Mouse (Mus musculus) limb, embryonic 14.5 days (tissue): ENCODE results near the gene Tex11. TPM values are rescaled to one million over a fixed set of nuclear protein-coding genes. Genes with fewer than 3 reads are reported as not detected.

Source experiments
- ATAC-seq: fragments of 200-750 bp; cut with Nextera tagmentation; 2 replicates; pipeline ENCODE4 v1.8.0; 2017; ENCODE audit warnings: low read depth, moderate number of reproducible peaks, moderate TSS enrichment; ENCODE audit not compliant: low FRiP score
- DNase-seq: peaks from one replicate; pipeline ENCODE4 v3.0.0-alpha.2; 2015; ENCODE audit warnings: low spot score
- H3K27ac ChIP-seq: fragments of 300-500 bp; sonication (generic); replicated peaks from 2 replicates; pipeline ENCODE4 v1.5.1; 2014; ENCODE audit warnings: low read depth, mild to moderate bottlenecking, low read length, moderate library complexity, mixed read lengths
- H3K27me3 ChIP-seq: fragments of 300-500 bp; sonication (generic); 2 replicates; pipeline ENCODE4 v1.6.1; 2014; ENCODE audit warnings: low read length, mixed read lengths; ENCODE audit not compliant: control insufficient read depth, insufficient read depth
- H3K36me3 ChIP-seq: fragments of 300-500 bp; sonication (generic); 2 replicates; pipeline ENCODE4 v1.6.1; 2014; ENCODE audit warnings: mild to moderate bottlenecking, low read length, moderate library complexity, mixed read lengths; ENCODE audit not compliant: control insufficient read depth, insufficient read depth
- H3K4me1 ChIP-seq: fragments of 300-500 bp; sonication (generic); 2 replicates; pipeline ENCODE4 v1.6.1; 2014; ENCODE audit warnings: antibody characterized with exemption, low read length, mixed read lengths; ENCODE audit not compliant: control insufficient read depth, insufficient read depth
- H3K4me2 ChIP-seq: fragments of 300-500 bp; sonication (generic); replicated peaks from 2 replicates; pipeline ENCODE4 v1.6.1; 2014; ENCODE audit warnings: low read depth, mild to moderate bottlenecking, low read length, moderate library complexity; ENCODE audit not compliant: severe bottlenecking
- H3K4me3 ChIP-seq: fragments of 300-500 bp; sonication (generic); replicated peaks from 2 replicates; pipeline ENCODE4 v1.5.1; 2014; ENCODE audit warnings: low read length
- H3K9ac ChIP-seq: fragments of 300-500 bp; sonication (generic); 2 replicates; pipeline ENCODE4 v1.6.1; 2014; ENCODE audit warnings: mild to moderate bottlenecking, low read depth, low read length, moderate library complexity; ENCODE audit not compliant: severe bottlenecking
- H3K9me3 ChIP-seq: fragments of 300-500 bp; sonication (generic); 2 replicates; pipeline ENCODE4 v1.6.1; 2016; ENCODE audit warnings: low read length; ENCODE audit not compliant: control insufficient read depth
- POLR2A ChIP-seq: fragments of 200-500 bp; IDR thresholded peaks from 2 replicates; pipeline ENCODE4 v1.8.0; 2012; ENCODE audit warnings: inconsistent platforms, mild to moderate bottlenecking, moderate library complexity, borderline replicate concordance; ENCODE audit not compliant: insufficient read depth, insufficient read length; ENCODE audit errors: extremely low read depth
- WGBS: fragments of 180-500 bp; shearing (Covaris S2); extraction: QIAGEN DNeasy Blood & Tissue Kit; methylation state at CpG from one replicate; pipeline ENCODE4 v1.1.7; 2014; 5-methylcytosine and 5-hydroxymethylcytosine counted together
- polyA plus RNA-seq, 2 experiments: library from polyadenylated mRNA; depleted of rRNA in 1 of 2; stranded (reverse) in 1 of 2; unstranded in 1 of 2; fragments of >200 nt; fragmentation: Nextera tagmentation in 1 of 2; extraction: Ambion mirVana in 1 of 2; gene quantifications; 2 replicates each; pipeline versions ENCODE4 v1.2.1 to v1.2.3; 2012 to 2014

Tex11 gene
- polyA plus RNA-seq, 2 experiments: 0.04 to 0.22 TPM

DNA sequence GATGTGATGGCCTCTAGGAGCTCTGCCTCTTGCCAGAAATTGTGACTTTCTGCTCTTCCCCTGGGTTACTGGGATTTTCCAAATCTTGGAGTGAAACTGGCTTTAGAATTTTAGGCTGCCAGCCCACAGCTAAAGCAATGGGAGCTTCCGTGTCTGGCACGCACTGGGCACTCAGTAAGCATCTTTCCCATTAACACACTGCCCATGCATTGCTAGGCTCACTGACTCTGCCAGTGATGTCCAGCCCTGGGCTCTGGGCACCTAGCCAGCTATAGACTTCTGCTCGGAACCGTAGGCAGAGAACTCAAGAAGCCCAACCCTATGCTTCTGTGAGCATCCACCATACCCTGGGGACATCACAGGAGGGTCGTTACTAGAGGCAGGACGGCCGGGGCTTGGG is 243.7 kb downstream of the Tex11 start:
- no peak for TF ChIP-seq POLR2A
- H3K27me3 ChIP-seq: no peaks in the 10 kb centered on the region
- H3K9ac ChIP-seq: no peak overlapping the region
- peaks cover 39% of the 10 kb centered on the region for H3K36me3 ChIP-seq
- no peak overlapping the region for H3K4me3 ChIP-seq
- H3K27ac ChIP-seq: no peak overlapping the region
- 82% methylated on average over 7 of the region's 7 CpGs for WGBS
- DNase-seq (no peak), ATAC-seq (no peak)
- H3K9me3 ChIP-seq: no peaks in the 10 kb centered on the region
- no peaks in the 10 kb centered on the region for H3K4me1 ChIP-seq
- no peak overlapping the region for H3K4me2 ChIP-seq

DNA sequence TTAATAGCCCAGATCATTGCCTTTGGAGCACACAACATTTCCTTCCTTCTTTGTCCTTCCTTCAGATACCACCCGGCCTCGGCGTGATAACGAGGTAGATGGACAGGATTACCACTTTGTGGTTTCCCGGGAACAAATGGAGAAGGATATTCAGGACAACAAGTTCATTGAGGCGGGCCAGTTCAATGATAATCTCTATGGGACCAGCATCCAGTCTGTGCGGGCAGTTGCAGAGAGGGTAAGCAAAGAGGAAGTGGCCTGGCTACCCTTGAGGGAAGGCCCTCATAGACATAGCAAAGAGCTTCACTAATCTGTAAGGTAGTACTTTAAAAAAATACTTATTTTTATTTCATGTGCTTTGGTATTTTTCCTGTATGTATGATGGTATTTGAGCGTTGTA is 245.3 kb downstream of the Tex11 start:
- 91% methylated on average over 8 of the region's 8 CpGs for WGBS
- Histone ChIP-seq H3K4me3 (no peak overlapping the region), H3K27me3 (no peaks in the 10 kb centered on the region), H3K27ac (no peak overlapping the region), H3K9me3 (no peaks in the 10 kb centered on the region), H3K36me3 (peaks cover 43% of the 10 kb centered on the region), H3K4me2 (no peak overlapping the region), H3K4me1 (no peaks in the 10 kb centered on the region), H3K9ac (no peak overlapping the region)
- DNase-seq: no peak
- no peak for ATAC-seq
- no peak for TF ChIP-seq POLR2A

GRCm38 (mm10) chrX:100811129-100811528 is 248.3 kb downstream of the Tex11 start:
- ATAC-seq: no peak
- Histone ChIP-seq H3K4me1 (no peaks in the 10 kb centered on the region), H3K27ac (no peak overlapping the region), H3K36me3 (peaks cover 47% of the 10 kb centered on the region), H3K4me3 (no peak overlapping the region), H3K4me2 (no peak overlapping the region), H3K9ac (no peak overlapping the region), H3K9me3 (no peaks in the 10 kb centered on the region), H3K27me3 (no peaks in the 10 kb centered on the region)
- TF ChIP-seq POLR2A: no peak
- 88% methylated on average over 4 of the region's 4 CpGs for WGBS
- DNase-seq: no peak

DNA sequence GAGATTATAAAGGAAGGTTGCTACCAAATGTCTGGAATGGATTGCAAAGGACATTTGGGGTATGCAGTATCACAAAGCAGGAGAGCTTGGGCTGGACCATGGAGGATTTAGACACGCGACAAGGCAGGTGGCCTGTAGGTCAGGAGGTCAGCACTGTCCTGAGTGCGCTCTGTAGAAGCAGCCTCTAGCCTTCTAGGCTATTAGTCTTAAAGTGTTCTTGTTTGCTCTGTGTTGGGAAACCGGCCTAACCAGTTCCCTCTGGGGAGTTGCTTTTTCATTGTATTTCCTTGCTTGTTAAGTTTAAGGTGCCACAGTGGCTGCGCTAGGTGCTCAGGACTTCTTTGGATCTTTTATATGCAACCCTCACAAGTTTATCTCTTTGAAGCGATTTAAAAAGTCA is 257.4 kb downstream of the Tex11 start:
- DNase-seq: no peak
- Histone ChIP-seq H3K4me2 (no peak overlapping the region), H3K9ac (no peak overlapping the region), H3K9me3 (no peaks in the 10 kb centered on the region), H3K4me1 (no peaks in the 10 kb centered on the region), H3K27me3 (no peaks in the 10 kb centered on the region), H3K4me3 (no peak overlapping the region), H3K27ac (no peak overlapping the region), H3K36me3 (peaks cover 5% of the 10 kb centered on the region; the same call in 1 of the 2 replicates)
- 74% methylated on average over 6 of the region's 6 CpGs for WGBS
- TF ChIP-seq POLR2A: no peak
- ATAC-seq: no peak

DNA sequence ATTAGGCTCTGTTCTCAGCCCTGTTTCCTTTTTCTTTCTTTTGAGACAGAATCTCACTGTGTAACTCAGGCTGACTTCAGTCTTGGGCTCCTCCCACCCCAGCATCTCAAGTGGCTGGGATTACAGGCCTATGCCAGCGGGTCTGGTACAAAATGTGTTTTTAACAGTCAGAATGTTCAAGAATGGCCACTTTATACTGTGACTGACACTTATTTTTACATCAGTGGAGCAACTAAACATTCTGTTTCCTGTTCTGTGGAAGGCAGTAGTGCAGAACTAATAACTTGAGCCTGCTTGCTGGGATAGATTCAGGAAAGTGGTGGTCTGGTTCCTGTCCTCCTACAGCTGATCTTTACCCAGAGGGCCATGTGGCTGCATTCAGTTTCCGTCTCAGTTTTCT is 258.8 kb downstream of the Tex11 start:
- H3K36me3 ChIP-seq: no peaks in the 10 kb centered on the region; the same call in 1 of the 2 replicates
- ATAC-seq (peak; percentile 41; the same call in 1 of the 2 replicates), DNase-seq (no peak)
- H3K27me3 ChIP-seq: no peaks in the 10 kb centered on the region
- no peak overlapping the region for H3K27ac ChIP-seq
- H3K9me3 ChIP-seq: no peaks in the 10 kb centered on the region
- H3K9ac ChIP-seq: no peak overlapping the region
- H3K4me2 ChIP-seq: no peak overlapping the region
- WGBS: 16% methylated on average over 2 of the region's 2 CpGs
- H3K4me1 ChIP-seq: no peaks in the 10 kb centered on the region
- TF ChIP-seq POLR2A: no peak
- no peak overlapping the region for H3K4me3 ChIP-seq

GRCm38 (mm10) chrX:100797851-100798527 is 261.5 kb downstream of the Tex11 start:
- no peak for ATAC-seq
- DNase-seq: no peak
- H3K4me3 ChIP-seq: no peak overlapping the region
- H3K27ac ChIP-seq: no peak overlapping the region
- H3K4me2 ChIP-seq: no peak overlapping the region
- H3K27me3 ChIP-seq: no peaks in the 10 kb centered on the region
- H3K9me3 ChIP-seq: no peaks in the 10 kb centered on the region
- no peak overlapping the region for H3K9ac ChIP-seq
- H3K4me1 ChIP-seq: no peaks in the 10 kb centered on the region
- WGBS: 68% methylated on average over 7 of the region's 7 CpGs
- no peak for TF ChIP-seq POLR2A
- H3K36me3 ChIP-seq: no peaks in the 10 kb centered on the region; the same call in 1 of the 2 replicates
